ENCODE assay signal across 15 mouse cellular contexts in genomic region chr1:194925753-194926350, GRCm38 (mm10). TPM values are rescaled to one million over a fixed set of nuclear protein-coding genes. Genes with fewer than 3 reads are reported as not detected.
DNase-seq lines count a peak whose midpoint lies in the region; ATAC-seq and TF ChIP-seq lines count a peak whose summit lies in the region.
"Had no signal": no experiment of that assay in that cellular context is flagged by ENCODE, and none has a peak within 500 bp of the region (broad histone marks: within the 10 kb centered on the region; RNA-seq: fewer than 3 reads in every experiment).

No protein-coding gene starts in this region.

- H3K4me1 ChIP-seq in heart, embryonic 13.5 days, result peaks cover 51% of the 10 kb centered on the region
- H3K4me1 ChIP-seq in liver, adult 2 months (ENCODE audit: control insufficient read depth, insufficient read depth, low read length), result no peaks in the 10 kb centered on the region
- H3K4me1 ChIP-seq in liver, embryonic 11.5 days (replicated peaks; ENCODE audit: control insufficient read depth, insufficient read depth, low read length), result peaks cover 6% of the 10 kb centered on the region; the same call in 1 of the 2 replicates
- H3K4me1 ChIP-seq in stomach, embryonic 15.5 days, result 0 out of 2 replicates have a peak, but pooled peaks cover 4% of the 10 kb centered on the region
- H3K4me1 ChIP-seq in stomach, postnatal 0 days (replicated peaks; ENCODE audit: control insufficient read depth, insufficient read depth), result 0 out of 2 replicates have a peak, but pooled peaks cover 2% of the 10 kb centered on the region
- H3K4me1 ChIP-seq: midbrain, embryonic 10.5 days had no signal

- DNase-seq in embryo, embryonic 10 days (ENCODE audit: low spot score), result peak; percentile 28
- DNase-seq in embryo, embryonic 9.5 days (ENCODE audit: extremely low spot score), result no peak
- DNase-seq in heart, postnatal 4 days, result no peak
- peak; percentile 5 for DNase-seq in liver, adult 2 months (ENCODE audit: extremely low read depth, low read depth, low spot score)
- no peak for DNase-seq in liver, embryonic 11.5 days (ENCODE audit: low spot score)
- DNase-seq in stomach, postnatal 0 days (ENCODE audit: low spot score), result no peak
- DNase-seq: adrenal gland, postnatal 14 days; cerebellum, adult 9-11 months; kidney, adult 2 months; retina, postnatal 1 day had no signal

- H3K4me3 ChIP-seq in heart, embryonic 13.5 days, result no peak overlapping the region
- H3K4me3 ChIP-seq in liver, adult 2 months (ENCODE audit: insufficient read depth, low read depth, low read length), result no peak overlapping the region
- no peak overlapping the region for H3K4me3 ChIP-seq in liver, embryonic 11.5 days (ENCODE audit: low read depth, low read length)
- no peak overlapping the region for H3K4me3 ChIP-seq in stomach, embryonic 15.5 days (replicated peaks)
- no peak overlapping the region for H3K4me3 ChIP-seq in stomach, postnatal 0 days (ENCODE audit: low read depth, low read length)
- H3K4me3 ChIP-seq: midbrain, embryonic 10.5 days had no signal

- TF ChIP-seq EP300 in stomach, postnatal 0 days (optimal IDR thresholded peaks at IDR 0.05), result no peak

- TF ChIP-seq POLR2A in liver, adult 2 months (IDR thresholded peaks at IDR 0.05; ENCODE audit: extremely low read depth, insufficient read depth, low read length), result no peak

- no peak for ATAC-seq in heart, embryonic 13.5 days (ENCODE audit: extremely low read depth, insufficient number of reproducible peaks, low FRiP score, low TSS enrichment)
- ATAC-seq in liver, embryonic 11.5 days (replicated peaks; ENCODE audit: low FRiP score), result no peak; the same call in 1 of the 2 replicates
- no peak for ATAC-seq in stomach, embryonic 15.5 days (ENCODE audit: insufficient read depth, low FRiP score, low read depth)
- no peak for ATAC-seq in stomach, postnatal 0 days (ENCODE audit: low FRiP score, low TSS enrichment)

- no peak overlapping the region for H3K4me2 ChIP-seq in heart, embryonic 13.5 days
- no peak overlapping the region for H3K4me2 ChIP-seq in liver, embryonic 11.5 days
- no peak overlapping the region for H3K4me2 ChIP-seq in stomach, embryonic 15.5 days
- H3K4me2 ChIP-seq in stomach, postnatal 0 days (replicated peaks; ENCODE audit: low read depth), result no peak overlapping the region

- H3K9me3 ChIP-seq in heart, embryonic 13.5 days, result no peaks in the 10 kb centered on the region
- no peaks in the 10 kb centered on the region for H3K9me3 ChIP-seq in liver, embryonic 11.5 days (ENCODE audit: control insufficient read depth, low read length)
- H3K9me3 ChIP-seq in stomach, embryonic 15.5 days, result no peaks in the 10 kb centered on the region
- no peaks in the 10 kb centered on the region for H3K9me3 ChIP-seq in stomach, postnatal 0 days (ENCODE audit: control insufficient read depth, low read length)
- H3K9me3 ChIP-seq: G1E; midbrain, embryonic 10.5 days had no signal

- no peaks in the 10 kb centered on the region for H3K79me2 ChIP-seq in liver, adult 2 months (ENCODE audit: control insufficient read depth, insufficient read depth, low read length)

- no peak overlapping the region for H3K9ac ChIP-seq in heart, embryonic 13.5 days
- H3K9ac ChIP-seq in liver, adult 2 months (ENCODE audit: low read depth, low read length), result no peak overlapping the region
- no peak overlapping the region for H3K9ac ChIP-seq in liver, embryonic 11.5 days (ENCODE audit: low read depth, low read length)
- no peak overlapping the region for H3K9ac ChIP-seq in stomach, embryonic 15.5 days
- H3K9ac ChIP-seq in stomach, postnatal 0 days (ENCODE audit: low read length), result no peak overlapping the region

- peak overlapping the region; percentile 40 for H3K27ac ChIP-seq in heart, embryonic 13.5 days (replicated peaks)
- H3K27ac ChIP-seq in liver, adult 2 months (replicated peaks; ENCODE audit: insufficient read depth, low read depth, low read length), result no peak overlapping the region
- H3K27ac ChIP-seq in liver, embryonic 11.5 days (ENCODE audit: low read depth, low read length), result no peak overlapping the region
- 0 out of 2 replicates have a peak overlapping the region, but pooled peaks have one; percentile 11 for H3K27ac ChIP-seq in stomach, embryonic 15.5 days
- H3K27ac ChIP-seq in stomach, postnatal 0 days (replicated peaks), result no peak overlapping the region
- H3K27ac ChIP-seq: macrophage; midbrain, embryonic 10.5 days had no signal

- no peaks in the 10 kb centered on the region for H3K27me3 ChIP-seq in heart, embryonic 13.5 days (replicated peaks)
- H3K27me3 ChIP-seq in liver, adult 2 months (ENCODE audit: control insufficient read depth, insufficient read depth, low read length), result no peaks in the 10 kb centered on the region
- no peaks in the 10 kb centered on the region for H3K27me3 ChIP-seq in liver, embryonic 11.5 days (replicated peaks; ENCODE audit: control insufficient read depth, insufficient read depth, low read length)
- no peaks in the 10 kb centered on the region for H3K27me3 ChIP-seq in stomach, embryonic 15.5 days (replicated peaks)
- no peaks in the 10 kb centered on the region for H3K27me3 ChIP-seq in stomach, postnatal 0 days (ENCODE audit: control insufficient read depth, insufficient read depth, low read length)

- WGBS in heart, embryonic 13.5 days, result 11% methylated on average over 1 of the region's 1 CpGs
- WGBS in liver, adult 2 months, result 75% methylated on average over 1 of the region's 1 CpGs
- WGBS in liver, embryonic 11.5 days, result 15% methylated on average over 1 of the region's 1 CpGs
- WGBS in stomach, embryonic 15.5 days, result 25% methylated on average over 1 of the region's 1 CpGs
- WGBS in stomach, postnatal 0 days, result 16% methylated on average over 1 of the region's 1 CpGs

- no peaks in the 10 kb centered on the region for H3K36me3 ChIP-seq in heart, embryonic 13.5 days
- H3K36me3 ChIP-seq in liver, adult 2 months (ENCODE audit: control insufficient read depth, insufficient read depth, low read length), result no peaks in the 10 kb centered on the region
- no peaks in the 10 kb centered on the region for H3K36me3 ChIP-seq in liver, embryonic 11.5 days (ENCODE audit: control insufficient read depth, insufficient read depth, low read length)
- H3K36me3 ChIP-seq in stomach, embryonic 15.5 days, result no peaks in the 10 kb centered on the region
- no peaks in the 10 kb centered on the region for H3K36me3 ChIP-seq in stomach, postnatal 0 days (ENCODE audit: control insufficient read depth, insufficient read depth, low read length)
- H3K36me3 ChIP-seq: G1E; midbrain, embryonic 10.5 days had no signal

- no peak for TF ChIP-seq CTCF in liver, adult 2 months (IDR thresholded peaks at IDR 0.05; ENCODE audit: low read depth, low read length)
- no peak for TF ChIP-seq CTCF in stomach, postnatal 0 days (IDR thresholded peaks at IDR 0.05; ENCODE audit: low read depth)

RNA-seq across cellular contexts. Expression of gene Cd34, which starts 12.8 kb away (rescaled TPM):
- polyA plus RNA-seq in heart, embryonic 13.5 days (2015; fragmentation: Nextera tagmentation; extraction: Ambion mirVana), result 84.7 and 88.1 TPM in 2 replicates
- total RNA-seq in heart, postnatal 4 days (2021), result 100 to 1,000 TPM; 225 to 235 TPM
- total RNA-seq in liver, adult 2 months (2014; rRNA removed), result 1.7 and 2.4 TPM in 2 replicates
- 0.40 and 0.72 TPM in 2 replicates for polyA plus RNA-seq in liver, adult 2 months (2012; rRNA removed)
- 35.8 and 37.1 TPM in 2 replicates for polyA plus RNA-seq in liver, embryonic 11.5 days (2014; fragmentation: Nextera tagmentation; extraction: Ambion mirVana)
- polyA plus RNA-seq in stomach, embryonic 15.5 days (2015; fragmentation: Nextera tagmentation; extraction: Ambion mirVana), result 77.2 and 81.1 TPM in 2 replicates
- 49.9 and 54.8 TPM in 2 replicates for polyA plus RNA-seq in stomach, postnatal 0 days (2015; fragmentation: Nextera tagmentation; extraction: Ambion mirVana)

Comparison
In these comparisons a context has a peak if more than half of its experiments do, and no peak if none do; other contexts are left out.
1. DNase-seq: peak in embryo, embryonic 10 days (single experiment) and liver, adult 2 months (single experiment); none in embryo, embryonic 9.5 days (single experiment), heart, postnatal 4 days (single experiment), liver, embryonic 11.5 days (single experiment) and stomach, postnatal 0 days (single experiment).
2. H3K27ac ChIP-seq: peak in heart, embryonic 13.5 days (single experiment) and stomach, embryonic 15.5 days (single experiment); none in liver, adult 2 months (single experiment), liver, embryonic 11.5 days (single experiment) and stomach, postnatal 0 days (single experiment).
3. RNA of gene Cd34, which starts 12.8 kb away (polyA plus RNA-seq): 84.7 to 88.1 TPM in heart, embryonic 13.5 days, 77.2 to 81.1 TPM in stomach, embryonic 15.5 days, 49.9 to 54.8 TPM in stomach, postnatal 0 days and 35.8 to 37.1 TPM in liver, embryonic 11.5 days; 0.40 to 0.72 TPM in liver, adult 2 months; every median in the first group is over 10 times any median in the second.